Mouse (Mus musculus): ENCODE measurements at regions not wholly inside any gene's neighbourhood (a gene's known extent, or its start where the extent isn't known, plus 50 kb on each side); places are given as distances from the start of the nearest gene placed in this dataset.
"Not testable (repeated sequence)": the region's sequence is repeated elsewhere in the genome, so short reads cannot be mapped to it uniquely, and the experiment has no call there.

- TF ChIP-seq CTCF (conservative IDR thresholded peaks at IDR 0.05; ENCODE audit: low read length); NANOG (IDR thresholded peaks at IDR 0.05; ENCODE audit: borderline replicate concordance, low read length); POU5F1 (IDR thresholded peaks at IDR 0.05; ENCODE audit: borderline replicate concordance, low read length): not testable (repeated sequence)
Measured at GRCm38 (mm10) chr16:42501109-42501508, 160.7 kb upstream of the Gap43 start.
